Mouse (Mus musculus) urinary bladder, adult 2 months (tissue): ENCODE results near the gene Zbtb20. TPM values are rescaled to one million over a fixed set of nuclear protein-coding genes. Genes with fewer than 3 reads are reported as not detected.

Experiments
- DNase-seq: peaks from one replicate; pipeline ENCODE4 v3.0.0; 2022; ENCODE audit warnings: low spot score
- polyA plus RNA-seq: library from polyadenylated mRNA; depleted of rRNA; stranded (reverse); fragments of >200 nt; gene quantifications from 2 replicates; pipeline ENCODE4 v1.2.3, GENCODE M21; 2012

Gene Zbtb20
- polyA plus RNA-seq, 1 experiment = 12.5 TPM

- no peak for DNase-seq
These were observed 485.3 kb downstream of the Zbtb20 start for GRCm38 (mm10) chr16:43360838-43361480.

- DNase-seq = peak; percentile 42
These were observed 487.1 kb downstream of the Zbtb20 start for GRCm38 (mm10) chr16:43362651-43363300.

GRCm38 (mm10) chr16:43363316-43363715 lies 487.6 kb downstream of the Zbtb20 start:
- DNase-seq = no peak

DNA sequence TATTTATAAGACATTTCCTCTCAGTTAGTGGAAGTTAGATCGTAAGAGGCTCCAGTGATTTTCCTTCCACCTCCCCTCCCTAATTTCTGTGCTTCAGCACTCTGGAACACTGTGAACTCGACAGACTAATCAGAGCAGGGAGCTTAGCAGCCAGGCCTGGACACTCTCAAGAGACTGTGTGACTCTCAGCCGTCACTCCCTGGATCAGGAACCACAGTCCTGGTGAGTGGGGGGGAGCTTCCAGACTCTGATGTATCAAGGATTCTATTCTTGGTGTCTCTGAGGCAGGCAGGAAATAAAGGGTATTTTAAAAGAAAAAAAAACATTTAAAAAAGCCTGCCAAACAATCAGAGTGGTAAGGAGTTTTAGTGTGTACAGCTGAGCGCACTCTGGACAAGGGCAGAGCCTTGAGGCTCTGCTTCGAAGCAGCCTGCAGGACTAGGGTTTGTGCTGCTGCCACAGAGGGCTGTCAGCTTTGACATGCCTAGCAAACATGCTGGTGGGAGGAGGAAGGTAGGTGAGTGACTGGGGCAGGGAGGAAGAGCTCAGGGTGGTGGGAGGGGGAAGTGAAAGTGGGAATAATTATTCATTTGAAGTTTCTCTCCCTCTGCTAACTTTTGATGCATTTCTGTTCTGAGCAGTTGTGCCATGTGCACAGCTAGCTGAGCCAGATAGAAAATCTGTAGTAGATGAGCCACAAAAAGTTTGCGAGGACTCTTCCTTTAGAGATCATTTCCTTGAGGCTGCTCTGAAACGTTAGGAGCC lies 488.3 kb downstream of the Zbtb20 start:
- DNase-seq = no peak

- DNase-seq = no peak
These were observed 488.8 kb downstream of the Zbtb20 start for GRCm38 (mm10) chr16:43364516-43364910.

DNA sequence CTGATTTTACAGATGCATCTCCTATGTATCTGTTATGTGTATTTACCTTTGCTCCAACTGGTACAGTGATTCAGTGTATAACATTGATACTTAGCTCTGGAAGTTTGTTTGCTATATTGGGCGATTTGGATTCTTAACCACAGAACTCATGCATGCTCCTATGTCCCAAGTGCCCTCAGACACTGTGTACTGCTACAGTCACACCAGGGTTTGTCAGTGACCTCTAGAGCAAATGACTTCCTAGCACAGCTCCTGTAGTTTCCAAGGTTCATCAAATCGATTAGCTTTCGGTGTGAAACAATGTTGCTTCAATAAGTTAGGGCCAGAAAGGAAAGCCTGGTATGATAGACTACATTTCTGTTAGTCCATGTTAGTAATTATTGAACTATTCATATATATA lies 489.6 kb downstream of the Zbtb20 start:
- DNase-seq = no peak

GRCm38 (mm10) chr16:43370496-43371020 lies 494.9 kb downstream of the Zbtb20 start:
- DNase-seq = no peak

DNA sequence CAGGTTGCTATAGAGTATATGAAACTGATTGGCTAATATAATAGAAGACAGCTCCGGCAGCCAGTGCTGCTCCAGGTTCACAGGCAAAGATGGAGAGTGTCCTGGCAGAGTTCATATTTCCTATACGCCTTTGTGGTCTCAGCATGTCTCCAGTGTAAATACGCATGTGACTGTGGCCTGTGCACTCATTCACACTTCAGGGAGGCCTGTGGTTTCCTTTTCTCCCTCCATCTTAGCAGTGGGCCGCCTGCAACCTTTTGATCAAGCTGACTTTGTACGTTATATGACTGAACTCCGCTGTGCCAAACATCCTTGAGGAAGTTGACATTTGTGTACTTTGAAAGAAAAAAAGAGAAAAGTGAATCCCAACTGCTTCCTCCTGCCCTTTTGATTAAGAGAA lies 501.1 kb downstream of the Zbtb20 start:
- DNase-seq = no peak

GRCm38 (mm10) chr16:43379351-43380325 lies 504.0 kb downstream of the Zbtb20 start:
- DNase-seq = no peak

DNA sequence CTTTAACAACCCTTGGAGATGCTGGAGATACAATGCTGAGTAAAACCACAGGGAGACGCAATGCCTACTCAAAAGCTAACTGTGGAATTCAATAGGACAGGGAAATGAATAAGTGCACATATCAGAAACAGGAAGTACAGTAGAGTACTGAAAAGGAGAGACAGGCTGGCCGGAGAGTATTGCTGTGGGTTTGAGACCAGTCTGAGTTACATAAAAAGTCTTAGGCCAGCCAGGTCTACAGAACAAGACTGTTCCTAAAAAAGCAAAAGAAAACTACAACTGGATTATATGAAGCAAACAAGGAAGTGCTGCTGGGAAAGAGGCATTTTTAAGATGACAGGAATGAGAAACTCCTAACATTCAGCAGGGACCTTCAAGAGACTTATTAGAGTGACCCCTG lies 505.5 kb downstream of the Zbtb20 start:
- no peak for DNase-seq

DNA sequence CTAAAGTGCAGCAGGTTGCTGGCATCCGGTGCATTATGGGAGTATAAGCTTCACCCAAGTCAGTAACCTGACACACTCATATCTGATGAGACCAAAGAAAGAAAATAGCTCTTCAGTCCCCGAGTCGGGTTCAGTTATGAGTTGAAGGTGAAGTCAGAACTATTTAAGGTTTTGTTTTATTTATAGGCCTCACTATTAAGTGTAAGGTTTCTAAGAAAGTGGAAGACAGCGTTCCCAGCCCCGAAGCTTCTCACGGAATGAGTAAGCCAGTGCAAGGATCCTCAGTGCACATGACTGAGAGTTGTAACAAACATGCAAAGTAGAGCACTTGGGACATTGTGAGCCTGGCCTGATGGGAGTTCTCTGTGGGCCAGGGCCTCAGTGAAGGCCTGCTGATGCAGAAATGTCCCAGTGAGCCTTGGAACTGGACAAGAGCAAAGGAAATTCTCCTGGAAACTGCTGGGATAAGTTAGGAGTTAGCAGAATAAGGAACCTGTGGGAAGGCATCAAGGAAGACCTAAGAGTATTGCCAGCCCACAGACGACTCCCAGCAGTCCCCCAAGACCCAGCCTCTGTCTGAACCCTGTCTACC lies 507.6 kb downstream of the Zbtb20 start:
- DNase-seq = no peak

DNA sequence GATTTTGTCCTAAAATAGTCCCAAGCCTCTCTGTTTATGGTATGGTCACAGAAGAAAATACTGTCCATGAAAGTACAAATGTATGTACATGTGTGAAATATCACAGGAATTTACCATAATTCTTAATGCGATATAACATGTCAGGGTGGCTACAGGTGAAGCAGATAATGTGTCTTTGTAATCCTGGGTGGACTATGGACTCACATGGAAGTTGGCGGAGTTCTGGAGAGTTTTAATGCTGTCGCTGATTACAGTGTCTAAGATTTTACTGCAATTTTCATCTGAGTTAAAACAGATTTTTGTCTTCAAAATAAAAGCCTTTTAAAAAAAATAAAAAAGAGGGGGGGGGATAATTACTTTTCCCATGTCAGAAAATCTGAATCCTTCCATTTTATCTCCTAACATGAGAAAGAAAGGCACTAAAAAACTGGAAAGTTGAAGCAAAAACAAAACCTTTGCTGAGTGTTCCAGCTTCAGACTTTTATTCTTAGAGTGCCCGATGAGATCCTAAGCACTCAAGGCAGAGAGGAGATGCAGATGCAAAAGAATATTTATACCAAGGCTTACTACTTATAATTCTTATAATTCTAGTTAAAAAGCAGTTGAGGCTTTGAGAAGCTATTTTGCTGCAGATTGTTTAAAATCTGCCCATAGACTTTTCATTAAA lies 509.4 kb downstream of the Zbtb20 start:
- no peak for DNase-seq

DNA sequence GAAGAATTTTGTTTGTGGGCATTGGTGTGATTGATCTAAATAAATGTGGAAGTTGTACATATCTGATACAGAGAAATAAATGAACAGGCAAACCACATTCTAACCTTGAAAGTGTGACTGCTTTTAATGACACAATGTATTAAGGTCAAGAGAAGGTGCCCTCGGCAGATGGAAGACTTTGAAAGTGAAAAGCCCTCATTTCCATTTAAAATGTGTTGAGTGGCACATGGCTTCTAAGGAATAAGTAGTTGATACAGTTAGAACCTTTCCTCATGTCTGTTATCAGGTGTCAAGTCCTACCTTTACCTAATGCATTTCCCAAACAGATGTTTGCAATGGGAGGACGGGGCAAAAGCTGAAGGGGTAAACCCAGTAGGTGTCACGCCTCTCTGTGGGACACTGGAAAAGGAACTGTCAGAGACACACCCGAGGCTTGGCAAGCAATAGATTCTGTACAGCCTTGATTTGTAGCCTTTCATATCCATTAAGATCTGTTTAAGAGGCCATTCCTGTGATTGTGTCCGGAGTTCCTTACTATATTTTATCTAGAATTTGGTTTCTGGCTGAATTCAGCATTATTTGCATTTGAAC lies 510.0 kb downstream of the Zbtb20 start:
- no peak for DNase-seq

GRCm38 (mm10) chr16:43386426-43386825 lies 510.7 kb downstream of the Zbtb20 start:
- DNase-seq = no peak

- no peak for DNase-seq
These were observed 512.7 kb downstream of the Zbtb20 start for GRCm38 (mm10) chr16:43388389-43388788.

DNA sequence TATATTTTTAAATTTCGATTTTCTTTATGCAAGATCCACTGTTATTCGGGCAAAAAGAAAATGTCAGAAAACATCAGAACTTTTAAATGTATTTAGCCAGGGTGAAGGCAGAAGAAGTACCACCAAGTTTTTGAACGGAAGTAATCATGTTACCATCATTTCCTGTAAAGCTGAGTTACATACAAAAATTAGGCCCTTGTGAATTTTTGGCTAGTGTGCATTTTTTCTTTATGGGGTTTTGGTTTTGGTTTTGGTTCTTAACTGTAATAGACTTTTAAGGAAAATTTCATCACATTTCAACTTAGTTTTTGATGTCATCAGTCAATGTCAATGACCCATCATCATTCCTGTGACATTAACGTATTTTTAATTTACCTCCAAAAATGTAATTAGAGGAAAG lies 514.7 kb downstream of the Zbtb20 start:
- DNase-seq = no peak

DNA sequence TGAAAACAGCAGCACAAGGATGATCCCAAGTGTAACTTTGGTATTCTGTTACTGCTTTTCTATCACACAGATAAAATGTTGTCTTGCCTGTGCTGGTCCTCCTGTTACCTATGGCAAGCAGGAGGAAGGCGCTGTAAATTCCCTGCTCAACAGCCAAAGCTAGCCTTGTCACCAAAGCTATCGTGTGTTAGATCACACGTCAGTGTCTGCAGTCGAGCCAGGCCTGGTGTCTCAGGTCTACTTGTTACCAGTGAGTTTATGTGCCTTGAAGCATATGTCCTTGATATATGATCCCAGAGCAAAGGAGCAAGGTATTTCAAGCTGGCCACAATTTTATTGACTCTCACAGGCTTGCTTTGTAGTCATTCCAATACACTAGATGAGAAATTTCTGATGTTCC lies 517.7 kb downstream of the Zbtb20 start:
- DNase-seq = no peak

DNA sequence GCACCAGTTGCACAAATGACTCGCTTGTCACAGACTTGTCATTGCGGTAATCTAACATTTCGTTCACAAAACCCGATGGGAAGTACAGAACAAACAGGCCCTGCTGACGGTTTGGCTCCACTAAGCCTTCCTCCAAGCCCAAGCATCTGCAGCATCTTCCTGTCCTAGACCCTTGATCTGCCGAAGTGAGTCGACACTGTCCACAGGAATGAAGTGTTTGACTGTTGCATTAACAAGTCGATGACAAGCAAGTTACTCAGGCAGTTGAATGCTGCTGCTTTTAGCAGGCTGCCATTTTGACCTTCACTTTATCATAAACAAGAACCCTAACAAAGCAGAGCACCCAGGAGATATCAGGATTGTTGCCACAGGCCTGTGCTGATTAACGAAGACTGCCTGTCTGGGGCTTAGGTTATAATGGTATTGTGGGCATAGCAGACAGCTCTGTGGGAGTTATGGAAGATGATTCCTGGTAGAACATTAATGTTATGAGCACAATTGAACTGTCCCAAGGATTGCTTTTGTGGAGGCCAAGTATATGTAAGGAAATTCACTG lies 518.4 kb downstream of the Zbtb20 start:
- DNase-seq = no peak

DNA sequence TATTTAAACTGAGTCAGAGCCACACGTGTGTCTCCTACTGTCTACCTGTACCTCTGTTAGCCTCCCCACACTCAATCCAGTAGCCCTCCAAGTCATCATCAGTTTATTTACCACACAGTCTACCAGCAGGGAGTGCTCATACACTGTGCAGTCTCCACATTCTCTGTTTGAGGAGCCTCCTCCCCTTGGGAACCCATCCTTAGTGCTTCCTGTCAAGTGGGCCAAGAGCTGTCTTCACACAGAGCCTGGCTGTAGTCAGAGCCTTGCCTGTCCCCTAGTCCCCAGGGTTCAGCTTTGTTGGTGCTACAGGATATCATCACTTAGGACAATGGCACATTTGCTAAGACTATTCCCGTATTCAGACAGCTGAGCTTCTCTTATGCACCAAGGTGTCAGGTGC lies 519.1 kb downstream of the Zbtb20 start:
- DNase-seq = no peak
